Mouse (Mus musculus): Measurements from ENCODE around the gene Adgre1. TPM values are rescaled to one million over a fixed set of nuclear protein-coding genes. Genes with fewer than 3 reads are reported as not detected.

The Adgre1 gene
- polyA plus RNA-seq, 1 experiment from 2014 or later: 4.8 TPM

- WGBS: 11% methylated on average over 11 of the region's 11 CpGs
- no peaks in the 10 kb centered on the region for H3K27me3 ChIP-seq (ENCODE audit: control insufficient read depth, insufficient read depth, low read length)
- ATAC-seq (ENCODE audit: low FRiP score, low TSS enrichment): peak; percentile 87
- H3K4me3 ChIP-seq (ENCODE audit: low read length): no peak overlapping the region
- H3K4me2 ChIP-seq (replicated peaks; ENCODE audit: low read depth, low read length): no peak overlapping the region
- H3K9ac ChIP-seq (ENCODE audit: low read depth, low read length): 0 out of 2 replicates have a peak overlapping the region, but pooled peaks have one; percentile 7
- H3K36me3 ChIP-seq (ENCODE audit: control insufficient read depth, insufficient read depth, low read length): no peaks in the 10 kb centered on the region
- H3K4me1 ChIP-seq (ENCODE audit: control insufficient read depth, insufficient read depth, low read length): no peaks in the 10 kb centered on the region
- H3K27ac ChIP-seq (ENCODE audit: low read depth, low read length): no peak overlapping the region
- no peaks in the 10 kb centered on the region for H3K9me3 ChIP-seq (ENCODE audit: control insufficient read depth, low read length)
Observed at GRCm38 (mm10) chr17:57335673-57336303, 22.7 kb upstream of the Adgre1 start.

- H3K4me3 ChIP-seq (ENCODE audit: low read length): no peak overlapping the region
- WGBS: 86% methylated on average over 10 of the region's 10 CpGs
- no peak overlapping the region for H3K9ac ChIP-seq (ENCODE audit: low read depth, low read length)
- H3K9me3 ChIP-seq (ENCODE audit: control insufficient read depth, low read length): no peaks in the 10 kb centered on the region; the same call in 1 of the 2 replicates
- H3K4me2 ChIP-seq (replicated peaks; ENCODE audit: low read depth, low read length): no peak overlapping the region
- H3K27me3 ChIP-seq (ENCODE audit: control insufficient read depth, insufficient read depth, low read length): no peaks in the 10 kb centered on the region
- ATAC-seq (ENCODE audit: low FRiP score, low TSS enrichment): no peak
- H3K4me1 ChIP-seq (ENCODE audit: control insufficient read depth, insufficient read depth, low read length): no peaks in the 10 kb centered on the region
- H3K27ac ChIP-seq (ENCODE audit: low read depth, low read length): no peak overlapping the region
- no peaks in the 10 kb centered on the region for H3K36me3 ChIP-seq (ENCODE audit: control insufficient read depth, insufficient read depth, low read length)
Observed at GRCm38 (mm10) chr17:57337996-57338395, 20.5 kb upstream of the Adgre1 start.

- no peak overlapping the region for H3K4me3 ChIP-seq (ENCODE audit: low read length)
- H3K27ac ChIP-seq (ENCODE audit: low read depth, low read length): no peak overlapping the region
- no peak overlapping the region for H3K9ac ChIP-seq (ENCODE audit: low read depth, low read length)
- H3K27me3 ChIP-seq (ENCODE audit: control insufficient read depth, insufficient read depth, low read length): no peaks in the 10 kb centered on the region
- H3K36me3 ChIP-seq (ENCODE audit: control insufficient read depth, insufficient read depth, low read length): no peaks in the 10 kb centered on the region
- no peak for ATAC-seq (ENCODE audit: low FRiP score, low TSS enrichment)
- H3K9me3 ChIP-seq (ENCODE audit: control insufficient read depth, low read length): no peaks in the 10 kb centered on the region; the same call in 1 of the 2 replicates
- no peaks in the 10 kb centered on the region for H3K4me1 ChIP-seq (ENCODE audit: control insufficient read depth, insufficient read depth, low read length)
- 75% methylated on average over 9 of the region's 9 CpGs for WGBS
- no peak overlapping the region for H3K4me2 ChIP-seq (replicated peaks; ENCODE audit: low read depth, low read length)
Observed at GRCm38 (mm10) chr17:57339298-57339697, 19.2 kb upstream of the Adgre1 start.

GRCm38 (mm10) chr17:57341568-57341967 is 16.9 kb upstream of the Adgre1 start:
- Histone ChIP-seq H3K27ac (ENCODE audit: low read depth, low read length) (no peak overlapping the region), H3K27me3 (ENCODE audit: control insufficient read depth, insufficient read depth, low read length) (no peaks in the 10 kb centered on the region), H3K9ac (ENCODE audit: low read depth, low read length) (no peak overlapping the region), H3K4me2 (replicated peaks; ENCODE audit: low read depth, low read length) (no peak overlapping the region), H3K4me1 (ENCODE audit: control insufficient read depth, insufficient read depth, low read length) (no peaks in the 10 kb centered on the region), H3K9me3 (ENCODE audit: control insufficient read depth, low read length) (no peaks in the 10 kb centered on the region; the same call in 1 of the 2 replicates), H3K36me3 (ENCODE audit: control insufficient read depth, insufficient read depth, low read length) (no peaks in the 10 kb centered on the region), H3K4me3 (ENCODE audit: low read length) (no peak overlapping the region)
- ATAC-seq (ENCODE audit: low FRiP score, low TSS enrichment): no peak
- WGBS: 82% methylated on average over 4 of the region's 4 CpGs

GRCm38 (mm10) chr17:57344029-57344707 is 14.3 kb upstream of the Adgre1 start:
- H3K27ac ChIP-seq (ENCODE audit: low read depth, low read length): no peak overlapping the region
- no peak overlapping the region for H3K4me2 ChIP-seq (replicated peaks; ENCODE audit: low read depth, low read length)
- no peaks in the 10 kb centered on the region; the same call in 1 of the 2 replicates for H3K9me3 ChIP-seq (ENCODE audit: control insufficient read depth, low read length)
- no peaks in the 10 kb centered on the region for H3K27me3 ChIP-seq (ENCODE audit: control insufficient read depth, insufficient read depth, low read length)
- 63% methylated on average over 2 of the region's 2 CpGs for WGBS
- H3K36me3 ChIP-seq (ENCODE audit: control insufficient read depth, insufficient read depth, low read length): no peaks in the 10 kb centered on the region
- no peak overlapping the region for H3K4me3 ChIP-seq (ENCODE audit: low read length)
- H3K4me1 ChIP-seq (ENCODE audit: control insufficient read depth, insufficient read depth, low read length): no peaks in the 10 kb centered on the region
- ATAC-seq (ENCODE audit: low FRiP score, low TSS enrichment): no peak
- H3K9ac ChIP-seq (ENCODE audit: low read depth, low read length): no peak overlapping the region

GRCm38 (mm10) chr17:57347017-57347416 is 11.5 kb upstream of the Adgre1 start:
- no peaks in the 10 kb centered on the region for H3K4me1 ChIP-seq (ENCODE audit: control insufficient read depth, insufficient read depth, low read length)
- no peaks in the 10 kb centered on the region for H3K36me3 ChIP-seq (ENCODE audit: control insufficient read depth, insufficient read depth, low read length)
- no peak overlapping the region for H3K9ac ChIP-seq (ENCODE audit: low read depth, low read length)

GRCm38 (mm10) chr17:57347781-57348180 is 10.7 kb upstream of the Adgre1 start:
- Histone ChIP-seq H3K27ac (ENCODE audit: low read depth, low read length) (no peak overlapping the region), H3K4me2 (replicated peaks; ENCODE audit: low read depth, low read length) (no peak overlapping the region), H3K36me3 (ENCODE audit: control insufficient read depth, insufficient read depth, low read length) (no peaks in the 10 kb centered on the region), H3K9me3 (ENCODE audit: control insufficient read depth, low read length) (no peaks in the 10 kb centered on the region), H3K4me3 (ENCODE audit: low read length) (no peak overlapping the region), H3K4me1 (ENCODE audit: control insufficient read depth, insufficient read depth, low read length) (no peaks in the 10 kb centered on the region), H3K27me3 (ENCODE audit: control insufficient read depth, insufficient read depth, low read length) (no peaks in the 10 kb centered on the region), H3K9ac (ENCODE audit: low read depth, low read length) (no peak overlapping the region)
- WGBS: 85% methylated on average over 2 of the region's 2 CpGs
- no peak for ATAC-seq (ENCODE audit: low FRiP score, low TSS enrichment)

More at GRCm38 (mm10) chr17:57347017-57347416, 11.5 kb upstream of the Adgre1 start:
- 71% methylated on average over 6 of the region's 6 CpGs for WGBS
- H3K27me3 ChIP-seq (ENCODE audit: control insufficient read depth, insufficient read depth, low read length): no peaks in the 10 kb centered on the region
- H3K27ac ChIP-seq (ENCODE audit: low read depth, low read length): no peak overlapping the region
- ATAC-seq (ENCODE audit: low FRiP score, low TSS enrichment): no peak
- no peak overlapping the region for H3K4me2 ChIP-seq (replicated peaks; ENCODE audit: low read depth, low read length)
- no peaks in the 10 kb centered on the region for H3K9me3 ChIP-seq (ENCODE audit: control insufficient read depth, low read length)
- no peak overlapping the region for H3K4me3 ChIP-seq (ENCODE audit: low read length)

GRCm38 (mm10) chr17:57349067-57349466 is 9.4 kb upstream of the Adgre1 start:
- Histone ChIP-seq H3K27me3 (ENCODE audit: control insufficient read depth, insufficient read depth, low read length) (no peaks in the 10 kb centered on the region), H3K9ac (ENCODE audit: low read depth, low read length) (no peak overlapping the region), H3K4me3 (ENCODE audit: low read length) (no peak overlapping the region), H3K9me3 (ENCODE audit: control insufficient read depth, low read length) (no peaks in the 10 kb centered on the region), H3K27ac (ENCODE audit: low read depth, low read length) (no peak overlapping the region), H3K4me2 (replicated peaks; ENCODE audit: low read depth, low read length) (no peak overlapping the region), H3K36me3 (ENCODE audit: control insufficient read depth, insufficient read depth, low read length) (no peaks in the 10 kb centered on the region), H3K4me1 (ENCODE audit: control insufficient read depth, insufficient read depth, low read length) (no peaks in the 10 kb centered on the region)
- 82% methylated on average over 5 of the region's 5 CpGs for WGBS
- no peak for ATAC-seq (ENCODE audit: low FRiP score, low TSS enrichment)

- Histone ChIP-seq H3K9me3 (ENCODE audit: control insufficient read depth, low read length) (no peaks in the 10 kb centered on the region), H3K9ac (ENCODE audit: low read depth, low read length) (no peak overlapping the region), H3K27ac (ENCODE audit: low read depth, low read length) (no peak overlapping the region), H3K4me3 (ENCODE audit: low read length) (no peak overlapping the region), H3K4me1 (ENCODE audit: control insufficient read depth, insufficient read depth, low read length) (no peaks in the 10 kb centered on the region), H3K4me2 (replicated peaks; ENCODE audit: low read depth, low read length) (no peak overlapping the region), H3K27me3 (ENCODE audit: control insufficient read depth, insufficient read depth, low read length) (no peaks in the 10 kb centered on the region), H3K36me3 (ENCODE audit: control insufficient read depth, insufficient read depth, low read length) (no peaks in the 10 kb centered on the region)
- WGBS: 94% methylated on average over 5 of the region's 5 CpGs
- ATAC-seq (ENCODE audit: low FRiP score, low TSS enrichment): no peak
Observed at GRCm38 (mm10) chr17:57350212-57350611, 8.3 kb upstream of the Adgre1 start.

Measured in kidney, embryonic 14.5 days (tissue).